ENCODE assay signal across 19 mouse cellular contexts in genomic region chr13:47917370-47917769, GRCm38 (mm10).
A peak's percentile ranks its signal among the peaks of the same experiment; 100 is the strongest.
DNase-seq lines count a peak whose midpoint lies in the region; ATAC-seq and TF ChIP-seq lines count a peak whose summit lies in the region.
"Had no signal": no experiment of that assay in that cellular context is flagged by ENCODE, and none has a peak within 500 bp of the region (broad histone marks: within the 10 kb centered on the region; RNA-seq: fewer than 3 reads in every experiment).

No protein-coding gene starts in this region.

- no peak overlapping the region for H3K4me2 ChIP-seq in liver, postnatal 0 days (ENCODE audit: low read depth, low read length)
- H3K4me2 ChIP-seq: embryonic facial prominence, embryonic 13.5 days; heart, embryonic 11.5 days; liver, embryonic 12.5 days; neural tube, embryonic 12.5 days had no signal

- no peaks in the 10 kb centered on the region for H3K4me1 ChIP-seq in liver, postnatal 0 days (ENCODE audit: insufficient read depth)
- H3K4me1 ChIP-seq: embryonic facial prominence, embryonic 13.5 days; liver, embryonic 12.5 days; neural tube, embryonic 12.5 days had no signal

- H3K27me3 ChIP-seq in liver, postnatal 0 days (ENCODE audit: insufficient read depth, low read length), result no peaks in the 10 kb centered on the region
- H3K27me3 ChIP-seq: embryonic facial prominence, embryonic 13.5 days; liver, embryonic 12.5 days; neural tube, embryonic 12.5 days had no signal

- H3K4me3 ChIP-seq in liver, postnatal 0 days (ENCODE audit: low read depth, low read length), result no peak overlapping the region
- H3K4me3 ChIP-seq: embryonic facial prominence, embryonic 13.5 days; liver, embryonic 12.5 days; neural tube, embryonic 12.5 days had no signal

- H3K27ac ChIP-seq in liver, postnatal 0 days (ENCODE audit: low read depth), result no peak overlapping the region
- H3K27ac ChIP-seq: embryonic facial prominence, embryonic 13.5 days; liver, embryonic 12.5 days; neural tube, embryonic 12.5 days had no signal

- no peaks in the 10 kb centered on the region for H3K9me3 ChIP-seq in liver, postnatal 0 days (ENCODE audit: low read length)
- H3K9me3 ChIP-seq: liver, embryonic 12.5 days; neural tube, embryonic 12.5 days had no signal

- H3K36me3 ChIP-seq in liver, postnatal 0 days (replicated peaks; ENCODE audit: insufficient read depth, low read length), result no peaks in the 10 kb centered on the region
- H3K36me3 ChIP-seq: embryonic facial prominence, embryonic 13.5 days; liver, embryonic 12.5 days; neural tube, embryonic 12.5 days had no signal

- H3K9ac ChIP-seq in liver, postnatal 0 days (replicated peaks), result no peak overlapping the region
- H3K9ac ChIP-seq: embryonic facial prominence, embryonic 13.5 days; liver, embryonic 12.5 days; neural tube, embryonic 12.5 days had no signal

- peak; percentile 36 for DNase-seq in heart, adult 11 months
- DNase-seq in heart, postnatal 25 days (ENCODE audit: low spot score), result no peak
- no peak for DNase-seq in liver, postnatal 0 days
- DNase-seq in liver, result no peak
- peak; percentile 66 for DNase-seq in ES-CJ7 (ENCODE audit: low read depth, low spot score)
- DNase-seq in ZHBTc4 (ENCODE audit: low read depth, low spot score), result peak; percentile 74
- DNase-seq in cerebellum, postnatal 25 days, result no peak
- no peak for DNase-seq in right cerebral cortex, postnatal 10 days (ENCODE audit: low spot score in 2 of 2)
- DNase-seq: cerebellum, adult 9-11 months; gastrocnemius, postnatal 36 days; heart, postnatal 36 days; left cerebral cortex, postnatal 4 days; right cerebral cortex, postnatal 4 days; thymus, postnatal 4 days had no signal

- TF ChIP-seq CTCF in liver, postnatal 0 days (IDR thresholded peaks at IDR 0.05; ENCODE audit: low read depth), result peak; percentile 26

- no peak for TF ChIP-seq EP300 in liver, postnatal 0 days (IDR thresholded peaks at IDR 0.05; ENCODE audit: low read depth)

- intact Hi-C loops in heart, postnatal 25 days (cut with DNase I), result no loop called here

- ATAC-seq in liver, postnatal 0 days, result no peak
- ATAC-seq: hindbrain, embryonic 16.5 days; liver, embryonic 12.5 days had no signal

- 86% methylated on average over 3 of the region's 3 CpGs for WGBS in liver, postnatal 0 days (ENCODE audit: insufficient replicate concordance)

Comparison
In these comparisons a context has a peak if more than half of its experiments do, and no peak if none do; other contexts are left out.
1. DNase-seq: peak in heart, adult 11 months (single experiment), ES-CJ7 (single experiment) and ZHBTc4 (single experiment); none in heart, postnatal 25 days (single experiment), liver, postnatal 0 days (single experiment), liver (single experiment), cerebellum, postnatal 25 days (0 of 2) and right cerebral cortex, postnatal 10 days (0 of 2).